Mouse (Mus musculus): ENCODE measurements around the gene Gcgr.
"Not testable (repeated sequence)": the region's sequence is repeated elsewhere in the genome, so short reads cannot be mapped to it uniquely, and the experiment has no call there.

The Gcgr gene

DNA sequence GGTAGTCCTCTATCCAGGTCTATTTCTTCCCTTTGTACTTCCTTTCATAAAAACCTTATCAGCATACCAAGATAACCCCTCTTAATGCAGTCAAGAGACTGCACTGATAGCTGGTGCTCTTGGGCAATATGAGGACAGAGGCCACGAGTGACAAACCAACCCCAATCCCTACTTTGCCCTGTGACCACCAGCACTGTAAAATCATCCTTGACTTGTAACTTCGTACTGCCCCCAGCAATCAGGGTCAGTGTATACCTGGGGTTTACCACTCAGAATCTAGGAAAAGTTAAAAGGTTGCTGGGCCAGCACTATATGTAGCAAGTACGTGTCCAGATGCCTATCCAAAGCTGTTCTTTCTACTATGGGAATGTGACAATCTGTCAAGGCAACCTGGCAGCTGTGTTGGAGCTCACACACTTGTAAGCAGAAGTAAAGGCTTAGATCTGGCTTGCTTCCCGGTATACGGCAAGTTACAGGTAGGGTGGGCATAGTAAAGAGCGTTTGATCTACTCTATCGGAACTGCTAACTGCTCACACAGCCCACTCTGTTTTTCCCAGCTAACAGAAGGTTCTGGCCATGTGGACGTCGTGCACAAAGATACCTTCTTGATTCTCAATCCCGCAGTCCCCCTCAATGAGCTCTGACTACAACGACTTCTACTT lies 41.4 kb downstream of the Gcgr start:
- DNase-seq (ENCODE audit: low spot score in 2 of 2), result no peak

DNA sequence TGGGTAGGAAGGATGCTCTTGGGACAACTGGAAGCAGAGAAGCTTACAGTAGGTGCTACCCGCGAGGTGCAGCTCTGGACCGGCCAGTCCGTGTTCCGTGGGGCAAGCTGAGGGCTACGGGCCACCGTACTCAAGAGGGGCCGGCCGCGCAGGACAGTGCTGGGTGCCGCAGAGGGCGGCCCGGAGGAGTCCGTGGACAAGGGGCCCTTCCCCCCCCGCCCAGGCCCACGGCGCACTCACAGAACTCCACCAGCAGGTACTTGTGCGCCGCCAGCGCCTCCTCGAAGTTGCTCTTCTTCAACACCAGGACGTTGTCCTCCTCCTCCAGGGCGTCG lies 41.9 kb downstream of the Gcgr start:
- no peak for DNase-seq (ENCODE audit: low spot score in 2 of 2)

DNA sequence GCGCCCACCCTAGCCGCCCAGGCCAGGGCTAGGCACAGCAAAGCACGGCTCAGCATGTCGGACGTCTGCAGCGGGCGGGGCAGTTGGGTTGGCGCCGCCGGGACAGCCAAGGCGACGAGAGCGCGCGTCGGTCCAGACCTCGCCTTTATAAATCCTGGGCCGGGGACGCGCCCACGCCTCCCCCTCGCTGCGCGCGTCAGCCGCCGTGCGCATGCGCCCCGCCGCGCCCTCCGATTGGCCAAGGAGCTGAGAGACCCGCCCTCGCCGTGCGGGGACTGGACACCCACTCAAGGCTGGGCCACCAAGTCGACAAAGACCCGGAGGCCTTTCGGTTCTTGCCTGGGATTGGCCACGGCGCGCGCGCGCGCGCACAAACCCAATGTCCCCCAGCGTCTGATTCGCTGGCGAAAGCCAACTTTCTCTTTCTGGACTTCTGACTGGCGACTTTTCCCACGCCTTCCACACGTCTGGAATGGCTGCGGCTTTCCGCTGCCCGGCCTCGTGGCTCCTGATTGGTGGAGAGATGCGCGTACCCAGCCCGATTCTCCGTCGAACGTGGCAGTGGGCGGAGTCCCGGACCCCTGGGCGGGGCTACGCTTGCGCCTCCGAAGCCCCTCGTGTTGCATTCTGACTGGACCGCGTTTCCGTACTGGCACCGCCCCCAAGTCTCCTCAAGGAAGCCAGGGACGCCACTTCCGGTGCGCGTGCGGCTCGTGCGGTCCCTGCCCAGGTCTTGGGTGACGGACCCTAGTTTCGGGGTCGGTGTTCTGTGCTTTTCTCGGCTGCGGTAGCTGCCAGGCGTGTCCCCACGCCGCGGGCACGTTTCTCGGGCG lies 42.5 kb downstream of the Gcgr start, which contains the start of gene P4hb:
Gene P4hb, minus strand, starts transcription at position 502 of the 833 bp plus-strand sequence.
- DNase-seq (ENCODE audit: low spot score in 2 of 2), result peak; percentile 100

DNA sequence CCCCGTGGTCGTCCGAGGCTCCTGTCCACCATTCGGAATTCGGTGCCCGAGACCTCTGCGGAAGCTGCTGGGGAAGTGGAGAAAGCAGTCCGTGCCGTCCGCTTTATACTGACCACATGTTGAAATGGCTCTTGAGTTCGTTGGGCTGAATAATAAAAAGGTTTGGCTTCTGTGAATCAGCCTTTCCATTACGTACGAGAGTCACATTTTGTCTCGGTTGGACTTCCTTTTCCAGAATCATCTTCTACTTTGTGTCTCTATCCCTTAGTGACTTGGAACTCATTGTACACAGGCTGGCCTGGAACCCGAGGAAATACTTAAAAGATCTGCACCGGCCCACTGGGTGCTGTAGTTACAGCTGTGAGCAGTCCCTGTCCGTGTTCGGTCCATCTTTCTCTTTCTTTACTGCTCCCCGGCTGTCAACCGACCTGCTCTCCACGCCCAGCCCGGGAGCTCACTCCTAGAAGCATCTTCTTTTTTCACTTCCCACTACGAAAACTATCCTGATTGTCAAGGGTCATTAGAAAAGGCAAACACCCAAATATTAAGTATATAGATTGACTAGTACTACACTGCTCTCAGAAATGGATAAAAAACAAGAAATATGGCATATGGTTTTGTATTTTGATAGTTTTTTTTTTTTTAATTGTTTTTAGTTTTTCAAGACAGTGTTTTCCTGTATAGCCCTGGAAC lies 43.2 kb downstream of the Gcgr start:
- DNase-seq (ENCODE audit: low spot score in 2 of 2), result no peak

DNA sequence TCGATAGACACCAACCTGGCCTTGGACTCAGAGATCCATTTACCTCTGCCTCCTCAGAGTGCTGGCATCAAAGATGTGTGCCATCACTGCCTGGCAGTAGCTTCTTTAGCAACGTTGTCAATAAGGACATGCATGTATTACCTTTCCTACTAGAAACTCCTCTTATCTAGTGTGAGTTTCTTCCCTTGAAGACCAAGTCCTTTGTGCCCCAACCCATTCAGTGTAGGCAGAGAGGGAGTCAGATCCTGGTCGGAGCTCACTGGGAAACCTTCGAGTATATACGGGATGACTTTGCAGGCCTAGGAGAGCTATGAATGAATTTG lies 43.7 kb downstream of the Gcgr start:
- DNase-seq (ENCODE audit: low spot score in 2 of 2), result no peak

DNA sequence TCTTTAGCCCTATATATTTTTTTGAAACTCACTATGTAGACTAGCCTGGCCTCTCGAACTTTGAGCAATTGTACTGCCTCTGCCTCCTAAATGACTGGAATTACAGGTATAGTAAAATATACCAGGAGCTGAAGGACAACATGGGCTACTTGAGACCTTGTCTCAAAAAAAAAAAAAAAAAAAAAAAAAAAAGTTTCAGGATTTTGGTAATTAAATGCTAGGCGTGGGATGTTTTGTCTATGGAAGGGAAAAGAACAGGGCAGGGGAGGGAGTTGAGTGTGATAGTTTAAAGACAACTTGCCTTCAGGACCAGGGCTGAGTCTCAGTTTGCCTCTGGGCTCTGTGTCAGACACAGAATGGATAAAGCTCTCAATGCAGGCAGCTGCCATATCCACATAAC lies 44.5 kb downstream of the Gcgr start:
- no peak for DNase-seq (ENCODE audit: low spot score in 2 of 2)

DNA sequence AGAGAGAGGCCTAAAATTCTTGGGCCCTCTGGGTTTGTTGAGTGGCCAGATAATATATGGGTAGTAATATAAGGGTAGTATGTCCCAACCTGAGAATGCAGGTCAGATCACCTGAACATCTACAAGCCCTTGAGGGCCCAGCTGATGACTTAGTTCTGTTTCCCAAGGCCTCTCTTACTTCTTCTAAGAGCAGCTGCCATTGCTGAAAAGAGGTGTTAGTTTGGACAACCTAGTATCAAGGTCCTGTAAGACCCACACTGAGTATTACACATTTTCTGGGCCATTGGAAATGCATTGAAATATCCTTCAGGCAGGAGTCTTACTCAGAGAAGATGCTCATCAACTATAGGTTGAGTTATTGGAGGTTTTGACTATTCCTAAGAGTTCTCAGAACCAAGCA lies 45.4 kb downstream of the Gcgr start:
- DNase-seq (ENCODE audit: low spot score in 2 of 2), result no peak

DNA sequence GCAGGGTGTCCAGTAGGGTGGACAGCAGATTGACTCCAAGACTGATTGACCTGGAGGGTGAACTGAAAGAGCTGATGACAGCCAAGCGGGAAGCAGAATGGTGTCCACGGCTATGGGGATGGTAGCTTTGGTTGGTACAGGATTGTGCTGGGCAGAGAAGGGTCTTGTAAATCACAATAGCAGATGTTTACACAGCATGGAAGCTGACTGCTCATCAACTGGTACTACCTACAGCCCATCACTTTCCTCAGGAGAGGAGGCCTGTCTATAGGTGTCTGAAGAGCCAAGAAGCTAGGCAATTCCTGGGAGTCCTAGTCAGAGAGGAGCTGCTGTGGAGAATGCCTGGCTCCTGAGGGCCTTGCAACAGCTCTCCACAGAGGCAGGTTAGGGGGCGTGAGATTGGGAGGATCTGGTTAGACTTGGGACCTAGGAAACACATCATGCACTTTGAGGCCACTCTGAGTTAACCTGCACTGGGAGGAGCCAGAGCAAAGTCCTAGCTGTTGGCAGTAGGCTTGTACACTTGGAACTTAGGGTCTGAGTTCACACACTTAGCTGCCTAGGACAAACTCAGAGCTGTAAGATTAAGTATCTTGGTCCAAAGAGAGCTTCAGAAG lies 46.0 kb downstream of the Gcgr start:
- DNase-seq (ENCODE audit: low spot score in 2 of 2), result no peak

DNA sequence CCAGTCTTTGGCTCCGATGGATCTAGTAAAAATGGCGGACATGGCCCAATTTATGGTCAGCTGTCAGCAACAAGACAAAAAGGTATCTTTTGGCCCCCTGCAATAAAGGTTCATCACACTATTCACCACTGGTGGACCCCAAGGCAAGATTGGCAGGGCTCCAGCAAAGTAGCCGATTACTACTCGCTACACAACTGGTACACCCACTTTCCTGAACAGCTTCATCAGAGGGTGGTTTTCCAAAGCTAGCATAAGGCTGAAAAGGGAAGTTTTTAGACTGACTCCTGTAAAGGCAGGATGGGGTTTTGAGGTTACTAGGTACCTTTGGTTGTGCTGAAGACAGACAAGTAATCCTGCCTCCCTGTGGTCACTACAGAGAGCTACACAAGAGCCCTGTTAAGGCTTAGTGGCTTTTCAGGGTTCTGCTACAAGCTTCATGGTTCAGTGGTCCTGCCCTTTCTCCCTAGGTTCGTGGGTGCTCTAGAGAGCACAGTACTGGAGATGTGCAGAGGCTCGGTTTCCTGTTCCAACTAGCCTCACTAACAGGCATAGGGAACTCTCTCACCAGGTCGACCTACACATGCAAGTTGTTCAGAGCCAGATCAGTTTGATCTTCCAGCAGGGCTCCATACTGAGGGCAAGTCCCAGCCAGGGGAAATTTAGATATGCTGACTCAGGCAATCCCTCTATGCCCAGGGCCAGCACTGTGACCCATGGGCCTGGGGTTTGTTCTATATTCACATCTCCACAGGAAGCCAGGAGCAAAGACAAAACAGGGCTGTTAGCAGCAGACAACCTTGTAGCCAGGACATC lies 46.9 kb downstream of the Gcgr start:
- no peak for DNase-seq (ENCODE audit: low spot score in 2 of 2)

DNA sequence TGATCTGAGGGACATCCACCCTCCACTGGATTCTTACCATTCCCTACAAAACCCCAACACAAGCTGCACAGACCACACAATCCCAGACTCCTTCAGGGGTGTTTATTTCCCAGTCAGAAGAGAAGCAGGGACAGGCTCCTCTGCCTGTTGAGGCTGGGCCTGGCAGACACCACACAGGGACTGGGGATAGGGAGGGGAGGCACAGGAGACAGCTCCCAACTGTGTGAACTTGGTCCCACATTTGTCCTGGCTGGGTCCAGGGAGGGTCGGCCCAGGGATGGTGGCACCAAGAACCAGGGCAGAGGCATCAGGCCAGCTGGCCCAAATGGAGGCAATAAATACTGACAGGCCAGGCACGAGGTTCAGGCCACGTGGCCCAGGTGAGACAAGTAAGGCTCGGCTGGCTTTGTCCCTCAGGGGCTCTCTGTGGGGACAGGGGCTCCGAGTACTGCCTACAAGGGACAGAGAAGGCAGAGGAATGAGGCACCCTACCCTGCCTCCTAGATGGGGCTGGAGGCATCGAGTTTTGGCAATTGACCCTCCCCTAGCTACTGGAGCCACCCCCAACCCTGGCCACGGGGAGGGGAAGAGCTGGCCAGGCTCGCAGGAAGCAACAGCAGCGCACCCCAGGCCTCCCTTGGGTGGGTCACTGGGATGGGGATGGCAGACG lies 47.7 kb downstream of the Gcgr start:
- no peak for DNase-seq (ENCODE audit: low spot score in 2 of 2)

DNA sequence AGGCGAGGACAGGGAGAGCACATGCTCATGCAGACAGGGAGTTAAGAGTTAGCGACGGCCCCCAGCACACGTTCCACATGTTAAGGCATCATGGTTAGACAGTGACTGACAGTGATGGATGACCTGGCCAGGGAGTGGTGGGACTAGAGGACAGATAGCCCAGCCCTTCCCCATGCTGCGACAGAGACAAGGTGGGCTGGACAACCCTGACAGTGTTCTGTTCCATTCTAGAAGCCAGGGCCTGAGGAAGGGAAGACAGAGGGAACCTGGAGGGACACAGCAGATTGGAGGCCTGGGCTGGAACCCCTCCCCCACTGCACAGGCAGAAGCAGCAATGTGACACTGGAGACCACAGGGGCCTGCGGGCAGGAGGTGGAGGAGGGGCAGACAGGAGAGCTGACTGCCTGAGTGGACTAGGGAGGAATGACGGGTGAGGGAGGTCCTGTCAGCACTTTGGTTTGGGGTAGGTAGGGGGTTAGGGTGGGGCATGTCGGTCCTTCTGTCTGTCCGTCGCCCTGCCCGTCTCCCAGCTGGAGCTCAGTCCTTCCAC lies 48.3 kb downstream of the Gcgr start:
- DNase-seq (ENCODE audit: low spot score in 2 of 2), result no peak

DNA sequence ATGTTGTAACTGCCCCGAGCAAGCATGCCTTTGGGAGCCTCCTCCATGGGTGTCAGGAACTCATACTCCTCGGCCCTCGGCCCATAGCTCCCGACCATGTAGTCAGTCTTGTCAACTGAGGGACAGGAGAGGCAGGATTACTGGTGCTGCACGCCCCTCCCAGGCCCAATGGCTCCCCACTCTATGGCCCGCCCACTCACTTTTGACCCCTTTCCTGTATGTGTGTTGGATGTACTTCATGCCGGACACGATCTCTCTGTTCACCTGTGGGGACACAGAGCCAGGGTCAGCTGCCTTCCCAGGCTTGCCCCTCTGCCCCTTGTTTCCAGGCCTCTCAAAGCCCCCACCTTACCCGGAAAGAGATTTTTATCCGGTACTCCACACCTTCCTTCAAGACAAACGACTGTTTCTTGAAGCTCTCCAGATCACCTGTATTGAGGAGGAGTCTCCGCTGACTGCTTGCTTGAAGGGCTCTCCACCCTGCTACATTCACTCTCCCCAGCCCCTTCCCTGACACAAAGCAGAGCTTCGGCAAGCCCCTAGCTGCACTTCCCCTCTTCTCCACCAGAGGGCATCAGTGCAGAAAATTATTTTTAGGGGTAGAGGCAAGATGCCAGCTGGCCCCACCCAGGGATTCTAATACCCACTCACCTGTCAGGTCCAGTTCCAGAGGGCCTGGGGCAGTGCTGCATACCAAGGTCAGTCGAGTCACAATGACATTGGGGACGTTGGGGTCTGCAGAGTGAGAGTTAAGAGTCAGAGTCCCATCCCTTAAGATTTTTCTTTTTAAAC lies 49.0 kb downstream of the Gcgr start:
- DNase-seq (ENCODE audit: low spot score in 2 of 2), result peak; percentile 43 to 65

DNA sequence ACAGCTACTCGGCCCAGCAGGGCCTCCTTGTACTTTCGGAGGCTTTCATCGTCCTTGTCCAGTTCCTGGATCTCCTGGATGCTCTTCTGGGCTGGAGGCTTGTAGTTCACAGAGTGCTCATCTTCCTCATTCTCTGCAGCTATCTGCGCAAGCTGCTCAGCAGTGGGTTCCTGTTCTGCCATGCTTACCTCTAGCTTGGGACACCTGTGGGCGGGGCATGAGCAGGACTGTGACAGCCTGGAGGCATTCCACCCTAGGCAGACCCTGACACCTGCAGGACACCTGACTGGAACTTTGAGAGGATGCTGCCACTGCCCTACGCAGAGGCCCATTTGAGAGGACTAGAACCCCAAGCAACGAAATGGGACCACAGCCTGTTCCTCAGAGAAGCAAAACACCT lies 49.7 kb downstream of the Gcgr start:
- DNase-seq (ENCODE audit: low spot score in 2 of 2), result no peak

DNA sequence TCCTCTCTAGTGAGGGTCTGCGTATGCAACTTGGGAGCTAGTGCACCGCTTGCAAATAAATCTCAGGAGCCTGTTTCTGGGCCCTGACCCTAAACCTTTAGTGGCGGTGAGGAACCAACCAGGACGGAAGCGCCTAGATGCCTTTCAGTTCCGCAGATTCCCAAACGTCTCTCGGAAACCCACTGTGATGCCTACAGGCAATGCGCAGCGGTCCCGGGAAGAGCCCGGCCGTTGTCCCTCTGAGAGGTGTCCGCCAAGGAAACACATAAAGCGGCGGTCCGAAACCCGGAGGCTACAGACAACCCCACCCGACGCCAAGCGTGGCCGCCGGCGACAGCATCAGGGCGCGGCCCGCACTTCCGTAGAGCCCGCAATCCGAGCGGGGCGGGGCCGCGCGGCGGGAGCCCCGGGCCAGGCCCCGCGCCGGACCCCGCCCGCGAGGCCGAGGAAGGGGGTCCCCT lies 50.4 kb downstream of the Gcgr start:
- DNase-seq (ENCODE audit: low spot score in 2 of 2), result no peak

DNA sequence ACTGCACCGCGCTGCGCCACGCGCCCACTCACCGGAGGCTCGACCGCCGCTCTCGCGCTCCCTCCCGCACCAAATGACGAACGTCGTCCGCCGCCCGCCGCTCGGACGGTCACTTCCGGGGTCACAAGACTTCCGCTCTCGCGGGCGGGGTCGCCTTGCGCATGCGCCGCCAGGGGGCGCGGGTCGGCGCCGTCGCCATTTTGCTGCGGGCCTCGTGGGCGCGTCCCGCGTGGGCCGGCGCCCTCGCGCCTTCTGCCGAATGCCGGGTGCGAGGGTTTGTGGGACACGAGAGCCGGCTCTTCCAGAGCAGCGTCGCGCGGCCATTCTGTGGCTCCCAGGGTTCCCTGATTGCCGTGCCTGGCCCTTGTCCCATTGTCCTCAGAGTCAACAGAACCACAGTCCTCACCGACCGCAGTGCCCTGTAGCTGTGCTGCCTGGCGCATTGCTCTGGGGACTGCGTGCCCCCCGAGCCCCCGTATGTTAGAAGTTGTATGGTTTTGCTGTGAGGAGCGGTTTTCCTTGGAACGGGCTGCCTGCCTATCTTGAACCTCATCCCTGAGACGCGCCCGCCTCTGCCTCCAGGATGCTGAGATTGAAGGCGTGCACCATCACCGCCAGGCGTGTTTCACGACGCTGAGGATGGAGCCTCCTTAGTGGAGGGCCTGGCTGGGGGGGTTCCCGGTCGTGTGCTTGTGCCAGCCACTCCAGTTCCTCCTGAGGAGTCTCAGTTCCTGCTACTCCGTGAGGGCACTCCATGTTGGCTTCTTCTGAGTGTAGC lies 51.2 kb downstream of the Gcgr start, which contains the start of gene Arhgdia:
Gene Arhgdia, minus strand, starts transcription at position 135 of the 778 bp plus-strand sequence.
- DNase-seq (ENCODE audit: low spot score in 2 of 2), result peak; percentile 82 to 87

DNA sequence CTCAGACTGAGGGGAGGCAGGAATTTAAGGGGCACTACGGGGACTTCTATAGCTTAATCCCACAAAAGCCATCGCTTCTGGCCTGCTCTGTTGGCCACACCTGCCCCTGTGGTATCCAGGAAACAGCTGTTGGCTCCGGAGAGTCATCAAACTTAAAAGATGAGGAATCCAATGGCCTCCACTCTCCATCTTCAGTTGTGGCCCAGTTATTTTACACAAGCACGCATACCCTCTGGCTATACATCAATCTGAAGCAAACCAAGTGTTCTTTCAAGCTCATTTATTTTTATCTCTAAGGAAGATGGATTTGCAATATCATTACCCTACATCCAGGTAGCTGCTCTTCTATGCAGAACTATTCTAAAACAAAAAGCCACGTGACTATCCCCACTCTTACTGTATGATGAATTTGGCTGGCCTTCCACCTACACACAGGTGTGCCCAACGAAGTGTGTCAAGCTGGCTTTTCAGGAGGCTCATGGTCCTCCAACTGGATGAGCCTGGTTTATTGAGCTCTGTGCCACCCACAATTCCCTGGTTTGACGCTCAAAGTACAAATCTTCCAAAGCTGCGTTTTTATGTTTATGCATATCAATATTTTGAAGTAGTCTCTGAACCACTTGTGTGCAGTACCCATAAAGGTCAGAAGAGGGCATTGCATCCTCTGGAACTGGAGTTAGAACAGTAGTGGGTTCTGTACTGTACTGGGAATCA lies 51.9 kb downstream of the Gcgr start:
- DNase-seq (ENCODE audit: low spot score in 2 of 2), result no peak

DNA sequence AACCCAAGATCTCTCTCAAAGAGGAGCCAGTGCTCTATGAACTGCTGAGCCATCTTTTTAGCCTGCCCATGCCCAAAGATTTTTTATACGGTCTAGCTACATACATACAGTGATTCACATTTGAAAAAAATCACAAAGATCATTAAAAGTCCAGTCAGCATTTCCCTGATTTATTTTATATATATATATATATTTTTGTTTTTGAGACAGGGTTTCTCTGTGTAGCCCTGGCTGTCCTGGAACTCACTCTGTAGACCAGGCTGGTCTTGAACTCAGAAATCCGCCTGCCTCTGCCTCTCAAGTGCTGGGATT lies 52.4 kb downstream of the Gcgr start:
- not testable (repeated sequence) for DNase-seq (ENCODE audit: low spot score in 2 of 2)

DNA sequence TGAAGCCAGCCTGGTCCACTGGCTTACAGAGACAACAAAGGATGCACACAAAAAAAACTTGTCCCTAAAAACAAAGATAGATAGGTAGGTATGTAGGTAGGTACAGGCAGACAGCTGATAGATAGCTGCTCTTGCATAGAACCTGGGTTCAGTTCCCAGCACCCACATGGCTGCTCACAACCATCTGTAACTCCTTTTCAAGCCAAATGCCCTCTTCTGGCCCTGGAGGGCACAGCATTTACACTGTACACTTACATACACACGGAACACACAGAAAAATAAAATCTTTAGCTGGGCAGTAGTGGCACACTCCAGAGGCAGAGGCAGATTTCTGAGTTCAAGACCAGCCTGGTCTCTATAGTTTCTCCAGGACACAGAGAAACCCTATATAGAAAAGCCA lies 53.4 kb downstream of the Gcgr start:
- DNase-seq (ENCODE audit: low spot score in 2 of 2), result no peak

DNA sequence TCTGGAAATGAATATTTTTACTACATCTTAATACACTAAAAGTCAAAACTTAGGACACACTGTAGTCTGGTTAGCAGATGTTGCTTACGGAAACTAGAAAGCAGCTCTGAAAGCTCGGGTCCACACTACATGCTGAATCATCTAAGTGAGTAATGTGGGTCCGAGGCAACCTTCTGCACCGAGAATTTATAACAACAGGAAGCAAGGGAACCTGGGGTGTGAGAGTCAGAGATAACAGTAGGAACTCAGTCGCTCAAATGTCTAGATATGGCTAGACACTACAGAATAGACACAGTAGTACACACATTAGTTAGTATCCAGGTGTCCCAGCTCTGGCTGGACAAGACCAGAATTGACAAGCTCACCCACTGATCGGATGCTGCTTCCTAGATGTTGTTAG lies 58.0 kb downstream of the Gcgr start:
- no peak for DNase-seq (ENCODE audit: low spot score in 2 of 2)
